Mouse (Mus musculus): Measurements from ENCODE around the gene Camkmt.

GRCm38 (mm10) chr17:85491491-85491890 is 401.1 kb downstream of the Camkmt start:
- TF ChIP-seq GATA1 (IDR thresholded peaks at IDR 0.05; ENCODE audit: low read length) (no peak), TAL1 (IDR thresholded peaks at IDR 0.05; ENCODE audit: low read length) (no peak)

Measured in erythroblast, embryonic 14.5 days (primary cell).